Mouse (Mus musculus) neural tube, embryonic 14.5 days (tissue): ENCODE measurements around the gene Shisa2. TPM values are rescaled to one million over a fixed set of nuclear protein-coding genes. Genes with fewer than 3 reads are reported as not detected.

Source experiments
- ATAC-seq: fragments of 200-750 bp; cut with Nextera tagmentation; 2 replicates; pipeline ENCODE4 v1.8.0; 2017; ENCODE audit warnings: low read depth, mild to moderate bottlenecking, moderate TSS enrichment, moderate library complexity
- H3K27ac ChIP-seq: fragments of 300-500 bp; sonication (generic); 2 replicates; pipeline ENCODE4 v1.5.1; 2014; ENCODE audit warnings: low read depth, mild to moderate bottlenecking, control low read depth, low read length, moderate library complexity, mixed read lengths
- H3K27me3 ChIP-seq: fragments of 300-500 bp; sonication (generic); 2 replicates; pipeline ENCODE4 v1.6.1; 2014; ENCODE audit warnings: low read length; ENCODE audit not compliant: control insufficient read depth, insufficient read depth
- H3K36me3 ChIP-seq: fragments of 300-500 bp; sonication (generic); 2 replicates; pipeline ENCODE4 v1.6.1; 2014; ENCODE audit warnings: low read length, mixed read lengths; ENCODE audit not compliant: control insufficient read depth, insufficient read depth
- H3K4me1 ChIP-seq: fragments of 300-500 bp; sonication (generic); 2 replicates; pipeline ENCODE4 v1.6.1; 2014; ENCODE audit warnings: low read length; ENCODE audit not compliant: control insufficient read depth, insufficient read depth
- H3K4me2 ChIP-seq: fragments of 300-500 bp; sonication (generic); 2 replicates; pipeline ENCODE4 v1.6.1; 2014; ENCODE audit warnings: mild to moderate bottlenecking, low read depth, low read length, control low read depth
- H3K4me3 ChIP-seq: fragments of 300-500 bp; sonication (generic); 2 replicates; pipeline ENCODE4 v1.5.1; 2014; ENCODE audit warnings: low read depth, low read length, control low read depth, mixed read lengths
- H3K9ac ChIP-seq: fragments of 300-500 bp; sonication (generic); replicated peaks from 2 replicates; pipeline ENCODE4 v1.6.1; 2014; ENCODE audit warnings: low read depth, mild to moderate bottlenecking, control low read depth, low read length, mixed read lengths
- H3K9me3 ChIP-seq: fragments of 300-500 bp; sonication (generic); 2 replicates; pipeline ENCODE4 v1.6.1; 2016; ENCODE audit warnings: low read length; ENCODE audit not compliant: control insufficient read depth
- WGBS: fragments of 180-500 bp; shearing (Covaris S2); extraction: QIAGEN DNeasy Blood & Tissue Kit; methylation state at CpG from one replicate; pipeline ENCODE4 v1.1.7; 2014; 5-methylcytosine and 5-hydroxymethylcytosine counted together
- polyA plus RNA-seq: library from polyadenylated mRNA; unstranded; fragments of >200 nt; fragmentation: Nextera tagmentation; extraction: Ambion mirVana; gene quantifications from 2 replicates; pipeline ENCODE4 v1.2.1, GENCODE M21; 2014

Gene Shisa2
- polyA plus RNA-seq, 1 experiment from 2014 or later = 4.6 TPM

GRCm38 (mm10) chr14:59641856-59642255 lies 16.7 kb downstream of the Shisa2 start:
- Histone ChIP-seq H3K27me3 (no peaks in the 10 kb centered on the region), H3K36me3 (no peaks in the 10 kb centered on the region), H3K9me3 (no peaks in the 10 kb centered on the region), H3K27ac (no peak overlapping the region), H3K4me2 (no peak overlapping the region), H3K4me1 (no peaks in the 10 kb centered on the region), H3K4me3 (no peak overlapping the region), H3K9ac (no peak overlapping the region)
- ATAC-seq = no peak
- 44% methylated on average over 5 of the region's 5 CpGs for WGBS

- Histone ChIP-seq H3K4me3 (no peak overlapping the region), H3K9me3 (no peaks in the 10 kb centered on the region), H3K27ac (no peak overlapping the region), H3K9ac (no peak overlapping the region), H3K27me3 (no peaks in the 10 kb centered on the region), H3K36me3 (no peaks in the 10 kb centered on the region), H3K4me1 (no peaks in the 10 kb centered on the region), H3K4me2 (no peak overlapping the region)
- WGBS = 81% methylated on average over 12 of the region's 12 CpGs
- no peak for ATAC-seq
Measured at GRCm38 (mm10) chr14:59643582-59643981, 18.5 kb downstream of the Shisa2 start.

DNA sequence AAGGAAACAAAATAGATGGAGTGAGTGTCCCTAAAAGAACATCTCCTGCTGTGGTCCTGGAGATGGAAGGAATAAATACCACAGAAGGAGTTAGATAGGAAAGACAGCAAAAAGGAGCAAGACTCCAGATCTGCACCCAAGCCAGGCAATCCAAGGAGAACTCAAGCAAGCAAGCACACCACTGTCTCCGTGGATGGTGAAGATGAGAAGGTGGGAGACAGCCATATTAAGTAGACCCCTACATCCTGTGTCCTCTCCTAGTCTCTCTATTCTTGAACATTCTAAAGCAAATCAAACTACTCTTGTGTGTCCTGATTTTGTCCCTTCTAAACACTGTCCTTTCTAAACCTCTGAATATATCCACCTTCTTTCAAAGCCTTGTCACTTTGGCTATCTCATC lies 19.1 kb downstream of the Shisa2 start:
- ATAC-seq = no peak
- H3K4me2 ChIP-seq = no peak overlapping the region
- 90% methylated on average over 1 of the region's 1 CpGs for WGBS

DNA sequence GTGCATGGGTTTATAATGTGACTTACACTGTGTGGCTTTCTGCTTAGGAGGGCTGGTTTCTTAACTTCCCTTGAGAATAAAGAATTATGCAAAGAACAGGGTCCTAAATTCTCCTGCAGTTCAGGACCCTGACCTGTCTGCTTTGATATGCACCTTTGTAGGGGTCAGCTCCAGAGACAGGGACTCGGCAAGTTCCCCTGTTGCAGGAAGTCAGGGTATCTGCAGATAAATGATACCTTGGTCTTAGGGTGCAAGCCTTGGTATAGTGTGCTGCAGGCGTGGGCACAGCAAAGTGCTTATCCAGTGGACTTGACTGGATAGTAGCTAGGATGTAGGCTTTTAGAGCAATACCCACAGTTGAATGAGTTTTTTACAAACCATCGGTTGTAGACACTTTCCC lies 19.8 kb downstream of the Shisa2 start:
- Histone ChIP-seq H3K4me1 (no peaks in the 10 kb centered on the region), H3K36me3 (no peaks in the 10 kb centered on the region), H3K9ac (no peak overlapping the region), H3K4me3 (no peak overlapping the region), H3K27ac (no peak overlapping the region), H3K9me3 (no peaks in the 10 kb centered on the region), H3K4me2 (no peak overlapping the region), H3K27me3 (no peaks in the 10 kb centered on the region)
- ATAC-seq = no peak
- 73% methylated on average over 3 of the region's 3 CpGs for WGBS

More for the DNA sequence above, 19.1 kb downstream of the Shisa2 start:
- Histone ChIP-seq H3K9ac (no peak overlapping the region), H3K27ac (no peak overlapping the region), H3K4me1 (no peaks in the 10 kb centered on the region), H3K27me3 (no peaks in the 10 kb centered on the region), H3K36me3 (no peaks in the 10 kb centered on the region), H3K9me3 (no peaks in the 10 kb centered on the region), H3K4me3 (no peak overlapping the region)

DNA sequence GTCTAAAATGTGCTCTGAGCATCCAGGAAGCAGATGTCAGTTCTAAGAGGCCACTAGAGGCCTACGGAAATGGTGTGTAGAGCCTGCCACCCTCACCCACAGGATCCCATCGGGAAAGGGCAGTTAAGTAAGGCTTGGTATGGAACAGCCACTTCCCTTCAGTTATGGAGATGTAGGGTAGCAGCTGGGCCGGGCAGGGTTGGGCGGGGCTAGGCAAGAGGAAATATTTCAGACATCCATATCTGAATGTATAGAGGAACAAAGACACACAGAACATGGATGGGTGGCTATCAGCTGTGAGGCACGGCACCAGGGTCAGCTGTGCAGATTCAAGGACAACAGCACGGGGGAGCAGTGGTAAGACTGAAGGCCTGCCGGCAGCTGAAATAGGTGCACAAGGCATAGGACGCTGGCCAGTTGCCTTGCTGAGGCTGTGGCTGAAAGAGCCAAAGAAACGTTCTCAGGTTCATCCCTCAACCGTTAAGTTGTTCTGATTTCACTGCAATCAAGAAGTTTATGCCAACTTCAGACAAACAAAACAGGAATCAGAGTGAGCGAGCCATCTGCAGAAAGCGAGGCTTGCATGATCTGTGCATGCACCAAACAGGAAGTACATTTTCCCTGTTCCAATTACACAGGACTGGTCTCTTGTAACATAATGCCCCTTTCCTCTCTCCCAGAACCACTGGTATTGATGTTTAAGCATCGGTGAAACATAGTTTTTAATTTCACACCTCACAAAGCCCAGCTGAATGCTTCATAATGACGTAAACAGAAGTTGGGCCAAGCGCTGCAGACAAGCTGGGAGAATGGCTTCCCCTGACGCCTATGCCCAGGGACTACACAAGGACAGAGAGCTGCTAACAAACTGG lies 22.0 kb downstream of the Shisa2 start:
- no peak overlapping the region for H3K9ac ChIP-seq
- H3K4me1 ChIP-seq = no peaks in the 10 kb centered on the region
- no peak overlapping the region for H3K4me3 ChIP-seq
- 0 out of 2 replicates have a peak overlapping the region, but pooled peaks have one; percentile 22 for H3K27ac ChIP-seq
- ATAC-seq = peak; percentile 35; the same call in 1 of the 2 replicates
- H3K27me3 ChIP-seq = no peaks in the 10 kb centered on the region
- H3K4me2 ChIP-seq = no peak overlapping the region
- no peaks in the 10 kb centered on the region for H3K36me3 ChIP-seq
- no peaks in the 10 kb centered on the region for H3K9me3 ChIP-seq
- 67% methylated on average over 16 of the region's 16 CpGs for WGBS

DNA sequence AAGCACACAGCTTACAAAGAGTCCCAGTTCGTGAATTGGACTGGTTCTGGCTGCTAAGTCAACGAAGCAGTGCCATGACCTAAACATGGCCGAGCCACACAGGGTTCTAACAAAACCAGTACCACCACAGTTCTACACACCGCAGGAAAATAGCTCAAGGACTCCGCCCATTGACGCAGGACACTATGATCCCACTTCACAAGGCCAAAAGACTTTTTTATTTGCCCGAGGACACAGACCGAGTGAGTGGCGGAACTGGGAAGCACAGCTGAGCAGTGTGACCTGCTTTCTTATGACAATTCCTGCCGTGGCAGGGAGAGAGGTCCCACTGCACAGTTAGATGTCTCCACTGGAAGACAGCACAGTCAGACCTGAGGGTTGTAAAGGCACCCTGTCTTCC lies 23.5 kb downstream of the Shisa2 start:
- ATAC-seq = no peak
- Histone ChIP-seq H3K4me3 (no peak overlapping the region), H3K27ac (no peak overlapping the region), H3K4me1 (no peaks in the 10 kb centered on the region), H3K27me3 (no peaks in the 10 kb centered on the region), H3K9me3 (no peaks in the 10 kb centered on the region), H3K9ac (no peak overlapping the region), H3K4me2 (no peak overlapping the region), H3K36me3 (no peaks in the 10 kb centered on the region)
- WGBS = 80% methylated on average over 10 of the region's 10 CpGs

- Histone ChIP-seq H3K9me3 (no peaks in the 10 kb centered on the region), H3K36me3 (no peaks in the 10 kb centered on the region), H3K4me3 (no peak overlapping the region), H3K27me3 (no peaks in the 10 kb centered on the region), H3K9ac (no peak overlapping the region), H3K27ac (no peak overlapping the region), H3K4me2 (no peak overlapping the region), H3K4me1 (no peaks in the 10 kb centered on the region)
- peak; percentile 26; the same call in 1 of the 2 replicates for ATAC-seq
- WGBS = 55% methylated on average over 6 of the region's 6 CpGs
Measured at GRCm38 (mm10) chr14:59649337-59649736, 24.2 kb downstream of the Shisa2 start.

DNA sequence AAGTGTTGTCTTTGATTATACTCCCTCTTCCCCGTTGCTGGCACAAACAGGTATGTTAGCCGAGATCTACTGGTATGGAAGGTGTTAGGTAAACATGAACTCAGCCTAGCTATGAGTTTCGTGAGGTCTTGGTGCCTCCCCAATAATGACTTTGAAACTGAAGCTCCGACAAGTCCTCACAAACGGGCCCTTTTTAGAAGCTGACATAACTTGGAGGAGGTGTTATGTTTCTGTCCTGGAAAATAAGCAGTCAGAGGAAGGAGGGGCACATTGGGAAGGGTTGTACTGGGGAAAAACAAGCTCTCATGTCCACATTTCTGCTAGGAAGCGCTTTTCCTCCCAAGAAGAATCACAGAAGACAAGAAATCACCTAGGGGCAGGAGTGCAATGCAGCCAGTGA lies 31.5 kb downstream of the Shisa2 start:
- Histone ChIP-seq H3K9me3 (no peaks in the 10 kb centered on the region), H3K27me3 (no peaks in the 10 kb centered on the region), H3K27ac (no peak overlapping the region), H3K4me1 (no peaks in the 10 kb centered on the region), H3K9ac (no peak overlapping the region), H3K36me3 (no peaks in the 10 kb centered on the region), H3K4me2 (no peak overlapping the region), H3K4me3 (no peak overlapping the region)
- 87% methylated on average over 6 of the region's 6 CpGs for WGBS
- ATAC-seq = no peak

- Histone ChIP-seq H3K9me3 (no peaks in the 10 kb centered on the region), H3K36me3 (no peaks in the 10 kb centered on the region), H3K9ac (no peak overlapping the region), H3K27ac (no peak overlapping the region), H3K4me1 (no peaks in the 10 kb centered on the region), H3K4me2 (no peak overlapping the region), H3K27me3 (no peaks in the 10 kb centered on the region), H3K4me3 (no peak overlapping the region)
- WGBS = 97% methylated on average over 1 of the region's 1 CpGs
- ATAC-seq = no peak
Measured at GRCm38 (mm10) chr14:59657098-59657497, 32.0 kb downstream of the Shisa2 start.
